Mouse (Mus musculus) kidney, embryonic 14.5 days (tissue): ENCODE results near the gene Mettl8. TPM values are rescaled to one million over a fixed set of nuclear protein-coding genes. Genes with fewer than 3 reads are reported as not detected.

Source experiments
- ATAC-seq: fragments of 200-750 bp; cut with Nextera tagmentation; 2 replicates; pipeline ENCODE4 v1.8.0; 2017; ENCODE audit warnings: moderate number of reproducible peaks, mild to moderate bottlenecking, moderate TSS enrichment, moderate library complexity; ENCODE audit not compliant: low FRiP score, low TSS enrichment
- H3K27ac ChIP-seq: fragments of 300-500 bp; sonication (generic); 2 replicates; pipeline ENCODE4 v1.5.1; 2014; ENCODE audit warnings: low read depth, mild to moderate bottlenecking, low read length, moderate library complexity, mixed read lengths
- H3K27me3 ChIP-seq: fragments of 300-500 bp; sonication (generic); 2 replicates; pipeline ENCODE4 v1.6.1; 2014; ENCODE audit warnings: mild to moderate bottlenecking, low read length; ENCODE audit not compliant: control insufficient read depth, insufficient read depth
- H3K36me3 ChIP-seq: fragments of 300-500 bp; sonication (generic); 2 replicates; pipeline ENCODE4 v1.6.1; 2014; ENCODE audit warnings: low read length, mixed read lengths; ENCODE audit not compliant: control insufficient read depth, insufficient read depth
- H3K4me1 ChIP-seq: fragments of 300-500 bp; sonication (generic); 2 replicates; pipeline ENCODE4 v1.6.1; 2014; ENCODE audit warnings: low read length, mixed read lengths; ENCODE audit not compliant: control insufficient read depth, insufficient read depth
- H3K4me2 ChIP-seq: fragments of 300-500 bp; sonication (generic); replicated peaks from 2 replicates; pipeline ENCODE4 v1.6.1; 2014; ENCODE audit warnings: low read depth, mild to moderate bottlenecking, low read length
- H3K4me3 ChIP-seq: fragments of 300-500 bp; sonication (generic); 2 replicates; pipeline ENCODE4 v1.5.1; 2014; ENCODE audit warnings: mild to moderate bottlenecking, low read length
- H3K9ac ChIP-seq: fragments of 300-500 bp; sonication (generic); 2 replicates; pipeline ENCODE4 v1.6.1; 2014; ENCODE audit warnings: low read depth, mild to moderate bottlenecking, low read length, moderate library complexity
- H3K9me3 ChIP-seq: fragments of 300-500 bp; sonication (generic); 2 replicates; pipeline ENCODE4 v1.6.1; 2016; ENCODE audit warnings: low read length; ENCODE audit not compliant: control insufficient read depth
- WGBS: fragments of 180-500 bp; shearing (Covaris S2); extraction: QIAGEN DNeasy Blood & Tissue Kit; methylation state at CpG from one replicate; pipeline ENCODE4 v1.1.7; 2014; 5-methylcytosine and 5-hydroxymethylcytosine counted together
- polyA plus RNA-seq: library from polyadenylated mRNA; unstranded; fragments of >200 nt; fragmentation: Nextera tagmentation; extraction: Ambion mirVana; gene quantifications from 2 replicates; pipeline ENCODE4 v1.2.1, GENCODE M21; 2014

Gene Mettl8
- polyA plus RNA-seq, 1 experiment from 2014 or later: 22.2 TPM

- H3K27me3 ChIP-seq: no peaks in the 10 kb centered on the region
- WGBS: 22% methylated on average over 7 of the region's 7 CpGs
- H3K4me2 ChIP-seq: no peak overlapping the region
- no peak overlapping the region for H3K27ac ChIP-seq
- no peaks in the 10 kb centered on the region for H3K36me3 ChIP-seq
- ATAC-seq: peak; percentile 46; the same call in 1 of the 2 replicates
- H3K9ac ChIP-seq: no peak overlapping the region
- no peaks in the 10 kb centered on the region for H3K4me1 ChIP-seq
- H3K4me3 ChIP-seq: no peak overlapping the region
- H3K9me3 ChIP-seq: no peaks in the 10 kb centered on the region
Observed at GRCm38 (mm10) chr2:70959337-70959736, 96.0 kb downstream of the Mettl8 start.

GRCm38 (mm10) chr2:70958536-70958935 lies 96.8 kb downstream of the Mettl8 start:
- 74% methylated on average over 7 of the region's 7 CpGs for WGBS
- Histone ChIP-seq H3K4me3 (no peak overlapping the region), H3K36me3 (no peaks in the 10 kb centered on the region), H3K4me2 (no peak overlapping the region), H3K27ac (no peak overlapping the region), H3K9me3 (no peaks in the 10 kb centered on the region), H3K9ac (no peak overlapping the region), H3K27me3 (no peaks in the 10 kb centered on the region), H3K4me1 (no peaks in the 10 kb centered on the region)
- no peak for ATAC-seq

- Histone ChIP-seq H3K9me3 (no peaks in the 10 kb centered on the region), H3K9ac (no peak overlapping the region), H3K27ac (no peak overlapping the region), H3K4me2 (no peak overlapping the region), H3K36me3 (no peaks in the 10 kb centered on the region), H3K4me1 (no peaks in the 10 kb centered on the region), H3K27me3 (no peaks in the 10 kb centered on the region), H3K4me3 (no peak overlapping the region)
- no peak for ATAC-seq
- WGBS: 49% methylated on average over 2 of the region's 2 CpGs
Observed at GRCm38 (mm10) chr2:70953616-70954015, 101.8 kb downstream of the Mettl8 start.

- Histone ChIP-seq H3K9ac (no peak overlapping the region), H3K4me2 (no peak overlapping the region), H3K36me3 (no peaks in the 10 kb centered on the region), H3K27ac (no peak overlapping the region), H3K9me3 (no peaks in the 10 kb centered on the region), H3K4me3 (no peak overlapping the region), H3K4me1 (no peaks in the 10 kb centered on the region), H3K27me3 (no peaks in the 10 kb centered on the region)
- 77% methylated on average over 2 of the region's 2 CpGs for WGBS
- no peak for ATAC-seq
Observed at GRCm38 (mm10) chr2:70951944-70952343, 103.4 kb downstream of the Mettl8 start.

GRCm38 (mm10) chr2:70944511-70945305 lies 110.7 kb downstream of the Mettl8 start:
- H3K27me3 ChIP-seq: no peaks in the 10 kb centered on the region
- no peaks in the 10 kb centered on the region for H3K36me3 ChIP-seq
- no peak overlapping the region for H3K9ac ChIP-seq
- H3K4me2 ChIP-seq: no peak overlapping the region
- H3K4me1 ChIP-seq: no peaks in the 10 kb centered on the region
- WGBS: 84% methylated on average over 8 of the region's 8 CpGs
- H3K27ac ChIP-seq: no peak overlapping the region
- no peak for ATAC-seq
- no peaks in the 10 kb centered on the region for H3K9me3 ChIP-seq
- no peak overlapping the region for H3K4me3 ChIP-seq

- Histone ChIP-seq H3K27me3 (no peaks in the 10 kb centered on the region), H3K4me2 (no peak overlapping the region), H3K4me1 (no peaks in the 10 kb centered on the region), H3K9me3 (no peaks in the 10 kb centered on the region), H3K4me3 (no peak overlapping the region), H3K36me3 (no peaks in the 10 kb centered on the region), H3K27ac (no peak overlapping the region), H3K9ac (no peak overlapping the region)
- WGBS: 86% methylated on average over 14 of the region's 14 CpGs
- no peak for ATAC-seq
Observed at GRCm38 (mm10) chr2:70940826-70941225, 114.6 kb downstream of the Mettl8 start.

- WGBS: 88% methylated on average over 21 of the region's 21 CpGs
- Histone ChIP-seq H3K4me1 (no peaks in the 10 kb centered on the region), H3K27me3 (no peaks in the 10 kb centered on the region), H3K9ac (no peak overlapping the region), H3K9me3 (no peaks in the 10 kb centered on the region), H3K27ac (no peak overlapping the region), H3K4me2 (no peak overlapping the region), H3K36me3 (no peaks in the 10 kb centered on the region), H3K4me3 (no peak overlapping the region)
- ATAC-seq: no peak
Observed at GRCm38 (mm10) chr2:70938844-70939494, 116.4 kb downstream of the Mettl8 start.

- no peaks in the 10 kb centered on the region for H3K36me3 ChIP-seq
- H3K27ac ChIP-seq: no peak overlapping the region
- WGBS: 76% methylated on average over 8 of the region's 8 CpGs
- H3K4me1 ChIP-seq: no peaks in the 10 kb centered on the region
- no peak overlapping the region for H3K4me2 ChIP-seq
- no peaks in the 10 kb centered on the region for H3K9me3 ChIP-seq
- ATAC-seq: no peak
- no peak overlapping the region for H3K9ac ChIP-seq
- no peak overlapping the region for H3K4me3 ChIP-seq
- no peaks in the 10 kb centered on the region for H3K27me3 ChIP-seq
Observed at GRCm38 (mm10) chr2:70934772-70935171, 120.6 kb downstream of the Mettl8 start.

- Histone ChIP-seq H3K4me1 (no peaks in the 10 kb centered on the region), H3K9ac (no peak overlapping the region), H3K27me3 (no peaks in the 10 kb centered on the region), H3K4me3 (no peak overlapping the region), H3K9me3 (no peaks in the 10 kb centered on the region), H3K36me3 (no peaks in the 10 kb centered on the region), H3K4me2 (no peak overlapping the region), H3K27ac (no peak overlapping the region)
- 96% methylated on average over 1 of the region's 1 CpGs for WGBS
- ATAC-seq: no peak
Observed at GRCm38 (mm10) chr2:70933516-70933915, 121.9 kb downstream of the Mettl8 start.
